Mouse (Mus musculus): ENCODE measurements around the gene Gm17622.

DNA sequence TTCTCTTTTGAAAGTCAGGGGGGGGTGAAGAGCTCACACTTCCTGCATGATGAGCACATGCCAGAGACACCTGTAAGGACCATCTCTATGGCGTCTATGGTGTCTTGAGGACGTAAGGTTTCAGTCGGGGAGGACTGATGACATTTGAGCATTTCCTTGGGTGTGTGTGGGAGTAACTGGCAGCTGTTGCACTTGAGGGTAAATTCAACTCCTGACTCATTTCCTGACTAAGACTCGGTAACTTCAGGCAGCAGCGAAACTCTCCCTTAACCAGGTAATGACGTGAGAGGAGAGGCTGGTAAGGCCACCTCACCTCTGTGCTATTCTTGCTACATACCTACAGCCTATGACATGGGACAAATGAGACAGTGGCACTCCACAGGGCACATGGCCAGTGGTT lies 3.3 kb upstream of the Gm17622 start:
- TF ChIP-seq CTCF (IDR thresholded peaks at IDR 0.05; ENCODE audit: low read depth): no peak
- no peak for TF ChIP-seq EP300 (IDR thresholded peaks at IDR 0.05; ENCODE audit: low read depth)
